9 mouse cellular contexts compared by ENCODE assay signal in the genomic region with DNA sequence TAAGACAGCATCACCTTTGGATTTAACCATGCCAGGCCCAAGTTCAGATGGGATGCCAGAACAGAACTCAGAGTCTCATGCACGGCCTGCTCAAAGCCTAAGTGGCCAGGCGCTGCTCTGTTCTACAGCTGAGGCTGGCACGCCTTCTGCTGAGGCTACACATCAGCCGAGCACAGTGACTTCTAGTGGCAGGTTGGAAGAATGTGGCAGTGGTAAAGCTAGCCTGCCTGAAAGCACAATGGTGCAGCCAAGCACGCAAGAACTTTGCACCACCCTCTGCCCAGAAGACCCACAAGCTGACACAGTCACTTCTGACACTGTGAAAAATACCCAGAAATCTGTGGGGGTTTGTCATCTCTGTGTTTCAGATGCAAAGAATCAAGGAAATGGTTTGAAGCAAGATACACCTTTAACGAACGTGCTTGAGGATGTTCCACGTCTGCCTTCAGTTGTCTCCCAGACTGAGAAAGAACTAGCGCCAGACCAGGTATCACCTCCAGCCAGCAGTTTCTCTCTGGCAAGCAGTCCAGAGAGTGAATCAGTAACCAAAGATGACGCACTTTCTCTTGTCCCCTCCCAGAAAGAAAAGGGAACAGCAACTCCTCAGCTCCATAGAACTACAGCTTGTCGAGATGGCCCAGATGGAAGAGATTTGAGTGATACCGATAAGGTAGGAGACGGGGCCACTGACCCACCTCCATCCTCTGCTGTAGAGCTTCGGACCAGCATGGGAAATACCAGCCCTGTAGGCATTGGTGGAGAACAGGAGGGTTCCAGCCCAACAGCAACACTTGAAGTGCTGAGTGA.
DNase-seq lines count a peak whose midpoint lies in the region; ATAC-seq lines count a peak whose summit lies in the region.
"Had no signal": no experiment of that assay in that cellular context is flagged by ENCODE, and none has a peak within 500 bp of the region (broad histone marks: within the 10 kb centered on the region; RNA-seq: fewer than 3 reads in every experiment).

No protein-coding gene starts in this region.

- peak; percentile 42 for DNase-seq in 416B (ENCODE audit: low read depth)
- peak; percentile 19 for DNase-seq in ES-CJ7 (ENCODE audit: low read depth, low spot score)
- DNase-seq in kidney, postnatal 4 days: peak; percentile 50 to 70
- DNase-seq in retina, embryonic 14.5 days (ENCODE audit: low spot score): peak; percentile 12
- DNase-seq in testis, postnatal 14 days (ENCODE audit: low spot score): no peak
- no peak for DNase-seq in midbrain, embryonic 11.5 days (ENCODE audit: low spot score, missing footprints)
- no peak for DNase-seq in adrenal gland, postnatal 25 days

- H3K36me3 ChIP-seq in heart, embryonic 12.5 days: peaks cover 24% of the 10 kb centered on the region
- H3K36me3 ChIP-seq in midbrain, embryonic 11.5 days (ENCODE audit: control insufficient read depth, insufficient read depth, low read length): peaks cover 6% of the 10 kb centered on the region; the same call in 1 of the 2 replicates

- H3K9me3 ChIP-seq in heart, embryonic 12.5 days (replicated peaks): no peaks in the 10 kb centered on the region
- H3K9me3 ChIP-seq in midbrain, embryonic 11.5 days (ENCODE audit: control insufficient read depth, low read length): no peaks in the 10 kb centered on the region
- H3K9me3 ChIP-seq: midbrain, embryonic 12.5 days had no signal

- WGBS in heart, embryonic 12.5 days: 74% methylated on average over 14 of the region's 14 CpGs
- WGBS in midbrain, embryonic 11.5 days: 84% methylated on average over 14 of the region's 14 CpGs

- H3K4me1 ChIP-seq in heart, embryonic 12.5 days (replicated peaks): peaks cover 55% of the 10 kb centered on the region
- H3K4me1 ChIP-seq in midbrain, embryonic 11.5 days (ENCODE audit: control insufficient read depth, insufficient read depth, low read length): no peaks in the 10 kb centered on the region
- H3K4me1 ChIP-seq: midbrain, embryonic 12.5 days had no signal

- no peaks in the 10 kb centered on the region for H3K27me3 ChIP-seq in heart, embryonic 12.5 days (replicated peaks)
- no peaks in the 10 kb centered on the region for H3K27me3 ChIP-seq in midbrain, embryonic 11.5 days (ENCODE audit: control insufficient read depth, insufficient read depth, low read length)
- H3K27me3 ChIP-seq: midbrain, embryonic 12.5 days had no signal

- ATAC-seq in heart, embryonic 12.5 days (ENCODE audit: insufficient number of reproducible peaks, low FRiP score): no peak
- ATAC-seq in midbrain, embryonic 11.5 days (ENCODE audit: low FRiP score): no peak

- H3K4me2 ChIP-seq in heart, embryonic 12.5 days: no peak overlapping the region
- no peak overlapping the region for H3K4me2 ChIP-seq in midbrain, embryonic 11.5 days
- H3K4me2 ChIP-seq: midbrain, embryonic 12.5 days had no signal

- peak overlapping the region; percentile 32; the same call in 1 of the 2 replicates for H3K9ac ChIP-seq in heart, embryonic 12.5 days
- H3K9ac ChIP-seq in midbrain, embryonic 11.5 days (ENCODE audit: low read length): no peak overlapping the region
- H3K9ac ChIP-seq: midbrain, embryonic 12.5 days had no signal

- H3K27ac ChIP-seq in heart, embryonic 12.5 days (ENCODE audit: poor library complexity, severe bottlenecking): peak overlapping the region; percentile 88
- H3K27ac ChIP-seq in midbrain, embryonic 11.5 days (ENCODE audit: low read depth, low read length): no peak overlapping the region
- H3K27ac ChIP-seq: midbrain, embryonic 12.5 days had no signal

- H3K4me3 ChIP-seq in heart, embryonic 12.5 days: no peak overlapping the region
- no peak overlapping the region for H3K4me3 ChIP-seq in midbrain, embryonic 11.5 days (ENCODE audit: low read depth, low read length)
- H3K4me3 ChIP-seq: midbrain, embryonic 12.5 days had no signal

Comparison
In these comparisons a context has a peak if more than half of its experiments do, and no peak if none do; other contexts are left out.
1. DNase-seq: peak in 416B (single experiment), ES-CJ7 (single experiment), kidney, postnatal 4 days (2 of 2) and retina, embryonic 14.5 days (single experiment); none in testis, postnatal 14 days (single experiment), midbrain, embryonic 11.5 days (single experiment) and adrenal gland, postnatal 25 days (single experiment).